Mouse (Mus musculus): Measurements from ENCODE around the gene Cysrt1.

GRCm38 (mm10) chr2:25242101-25242506 lies at the start of gene Cysrt1, which contains the start of gene Rnf208:
- TF ChIP-seq EP300 (optimal IDR thresholded peaks at IDR 0.05) (no peak), CTCF (IDR thresholded peaks at IDR 0.05; ENCODE audit: low read depth) (no peak)
